Mouse (Mus musculus) mouse embryonic stem cell (cell line): ENCODE results near the gene Cdk5rap1.

Experiments used
- in situ Hi-C, 2 experiments: fragments of 300-500 bp; cut with MboI; formaldehyde crosslinking; loops; 1 replicate in 1 of 2; 3 replicates in 1 of 2; pipeline ENCODE4 v1.14.3; 2019 to 2020; ENCODE audit warnings: low sequenced_read_pairs in 2 of 2, low pct_unique_long_range_greater_than_20kb in 1 of 2, mixed read lengths in 1 of 2; ENCODE audit not compliant: unreplicated experiment in 1 of 2

The Cdk5rap1 gene

DNA sequence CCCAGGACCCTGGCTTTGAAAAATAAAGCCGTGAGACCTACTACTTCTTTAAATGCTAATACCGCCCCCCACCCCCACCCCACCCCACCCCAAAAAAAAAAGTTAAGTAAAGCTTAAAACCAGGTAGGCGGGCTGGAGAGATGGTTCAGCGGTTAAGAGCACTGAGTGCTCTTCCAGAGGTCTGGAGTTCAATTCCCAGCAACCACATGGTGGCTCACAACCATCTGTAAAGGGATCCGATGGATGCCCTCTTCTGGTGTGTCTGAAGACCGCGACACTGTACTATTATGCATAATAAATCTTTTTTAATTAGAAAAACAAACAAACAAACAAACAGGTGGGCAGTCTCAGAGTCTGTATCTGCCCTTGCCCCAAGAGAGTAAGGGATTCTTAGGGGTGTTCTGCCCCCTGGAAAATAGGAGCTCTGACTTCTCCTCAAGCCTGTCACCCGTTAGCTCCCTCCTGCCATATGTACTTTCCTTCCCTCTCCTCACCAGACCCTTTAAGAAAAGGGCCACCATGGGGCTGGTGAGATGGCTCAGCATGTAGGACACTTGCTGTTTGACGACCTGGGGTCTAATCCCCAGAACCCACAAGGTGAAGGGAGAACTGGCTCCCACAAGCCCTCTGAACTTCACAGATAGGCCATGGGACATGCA is at the start of gene Cdk5rap1:
TSS of gene Cdk5rap1 (minus strand) at position 169 of the 659 bp plus-strand sequence.
- in situ Hi-C loops, result loop anchor here in 1 of 2 experiments (10.0 kb wide), 1 partner anchor 168 kb away; no protein-coding TSS in a partner anchor

DNA sequence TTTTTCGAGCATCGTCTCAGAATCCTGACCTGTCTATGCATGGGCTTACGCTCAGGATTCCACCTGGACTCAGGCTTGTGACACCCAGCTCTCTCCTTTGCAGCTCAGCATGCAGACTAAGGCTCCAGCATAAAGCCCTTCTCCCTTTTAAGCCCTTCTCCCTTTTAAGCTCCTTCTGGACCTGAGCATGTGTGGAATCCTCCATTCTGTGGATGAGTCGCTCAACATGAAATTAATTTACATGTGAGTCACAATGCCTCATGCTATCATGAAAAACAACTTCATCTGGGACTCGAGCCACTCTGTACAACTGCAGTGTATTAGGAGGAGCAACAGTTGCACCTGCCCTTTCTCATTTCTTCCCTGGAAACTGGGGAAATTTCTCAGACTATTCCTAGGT is 49.4 kb upstream of the Cdk5rap1 start:
- in situ Hi-C loops, result loop anchor here in 1 of 2 experiments (10.0 kb wide), 1 partner anchor 483 kb away; no protein-coding TSS in a partner anchor

DNA sequence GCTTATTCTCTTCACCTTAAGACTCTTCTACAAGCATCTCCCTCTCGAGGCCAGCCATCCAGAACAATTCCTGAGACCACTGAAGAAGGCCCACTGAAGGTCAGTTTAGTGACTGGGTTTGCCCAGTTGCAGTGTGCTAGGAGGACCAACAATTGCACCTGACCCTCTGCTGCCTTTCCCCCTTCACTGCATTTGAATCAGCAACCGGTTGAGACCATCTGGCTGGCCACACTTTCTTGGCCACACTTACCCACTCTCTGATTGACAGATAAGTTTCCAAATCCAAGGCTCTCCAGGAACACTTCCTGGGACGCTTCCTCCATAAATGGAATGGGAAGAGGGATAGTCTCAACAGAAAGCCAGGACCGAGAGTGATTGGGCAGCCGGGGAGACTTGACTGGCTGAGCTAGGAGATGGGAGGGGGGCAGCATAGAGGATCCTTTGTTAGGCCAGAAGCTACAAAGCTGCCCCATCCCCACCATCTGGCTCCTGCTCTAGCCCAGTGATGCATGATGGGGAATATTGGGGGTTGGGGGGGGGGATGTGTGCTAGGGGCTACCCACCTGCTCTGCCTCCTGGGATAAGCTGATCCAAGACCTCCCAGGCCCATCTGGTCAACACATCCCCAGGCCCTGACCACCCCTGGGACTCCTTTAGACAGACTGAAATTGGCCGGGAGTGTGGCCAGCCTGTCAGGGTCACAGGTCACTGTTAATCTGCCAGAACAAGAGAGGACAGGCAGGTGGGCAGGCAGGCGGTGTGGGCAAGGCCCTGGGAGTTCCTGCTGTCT is 48.3 kb upstream of the Cdk5rap1 start:
- in situ Hi-C loops, result loop anchor here in 1 of 2 experiments (10.0 kb wide), 1 partner anchor 484 kb away; no protein-coding TSS in a partner anchor

DNA sequence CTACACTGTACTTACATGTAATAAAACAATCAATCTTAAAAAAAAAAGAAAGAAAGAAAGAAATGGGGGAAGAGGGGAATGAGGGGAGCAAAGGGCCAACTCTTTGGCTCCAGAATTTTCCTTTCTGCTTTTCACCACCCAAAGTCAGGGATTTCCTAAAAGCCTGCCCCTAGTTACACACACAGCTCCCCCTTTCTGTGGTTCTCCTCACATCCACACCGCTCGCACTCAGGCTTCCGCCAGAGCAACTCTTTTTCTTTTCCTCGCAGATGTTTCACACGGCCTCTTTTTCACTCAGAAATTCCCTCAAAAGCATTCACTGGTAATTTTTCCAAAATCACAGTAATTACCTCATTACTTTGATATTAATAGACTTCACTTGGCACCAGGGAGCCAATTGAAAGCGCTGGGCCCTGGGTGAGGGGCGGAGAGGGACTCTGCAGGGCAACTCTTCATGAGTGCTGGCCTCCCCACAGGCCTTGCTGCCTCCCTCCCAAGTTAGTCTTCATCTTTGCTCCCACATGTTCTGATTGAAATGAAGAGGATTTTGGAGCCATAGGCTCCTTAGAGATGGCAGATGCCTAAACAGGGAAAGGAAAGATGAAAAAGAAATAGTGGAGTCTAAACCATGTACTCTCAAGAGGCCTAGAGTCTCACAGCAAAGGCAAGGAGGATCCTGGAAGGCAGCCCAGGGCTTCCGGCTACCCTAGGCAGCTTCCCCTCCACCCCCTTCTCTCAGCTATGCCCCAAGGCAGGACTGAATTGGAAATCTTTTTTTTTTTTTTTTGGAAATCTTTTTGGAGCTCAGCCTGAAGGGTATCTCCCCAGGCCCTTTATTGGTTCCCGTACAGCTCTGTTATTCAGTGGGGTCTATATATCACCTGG is 47.1 kb upstream of the Cdk5rap1 start:
- in situ Hi-C loops, result loop anchor here (10.0 kb wide), 3 partner anchors 125 to 485 kb away; partner anchors contain the start of gene 1700003F12Rik (in 2 of the 2)

DNA sequence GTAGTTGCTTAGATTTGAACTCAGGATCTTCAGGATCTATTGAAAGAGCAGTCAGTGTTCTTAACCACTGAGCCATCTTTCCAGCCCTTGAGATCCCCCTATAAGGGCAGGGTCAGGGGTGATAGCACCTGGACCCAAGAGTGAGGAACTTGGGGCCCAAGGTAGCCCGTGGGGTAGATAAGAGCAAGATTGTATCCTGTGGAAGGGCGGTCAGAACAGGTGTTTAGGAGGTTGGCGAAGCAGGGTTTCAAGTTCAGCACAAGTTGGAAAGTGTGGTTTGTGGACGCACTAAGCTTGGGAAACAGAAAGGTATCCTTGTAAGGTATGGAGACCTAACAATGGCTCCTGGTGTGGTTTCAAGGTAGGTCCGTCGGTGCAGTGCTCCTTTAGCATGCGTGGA is 45.2 kb upstream of the Cdk5rap1 start:
- in situ Hi-C loops, result loop anchor here (10.0 kb wide), 2 partner anchors 127 to 167 kb away; partner anchors contain the start of gene 1700003F12Rik (in 2 of the 2)

DNA sequence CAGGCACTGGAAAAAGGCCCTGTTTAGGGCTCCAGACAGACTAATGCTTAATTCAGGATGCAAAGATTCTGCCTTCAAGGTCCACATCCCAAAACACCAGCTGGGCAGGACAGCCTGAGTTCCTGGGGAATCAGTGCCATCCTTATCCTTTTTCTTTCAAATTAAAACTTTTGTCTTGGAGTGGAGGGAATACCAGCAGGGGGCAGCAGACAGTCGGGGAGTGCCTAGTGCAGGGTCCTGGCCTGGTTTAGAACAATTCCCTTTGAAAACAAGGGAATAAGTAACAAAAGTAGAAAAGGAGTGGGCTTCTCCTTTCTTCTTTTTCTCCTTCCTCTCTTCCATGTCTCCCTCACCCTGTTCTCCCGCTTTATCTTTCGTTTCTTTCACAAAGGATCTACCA is 44.3 kb upstream of the Cdk5rap1 start:
- in situ Hi-C loops, result loop anchor here (10.0 kb wide), 2 partner anchors 128 to 168 kb away; partner anchors contain the start of gene 1700003F12Rik (in 2 of the 2)

DNA sequence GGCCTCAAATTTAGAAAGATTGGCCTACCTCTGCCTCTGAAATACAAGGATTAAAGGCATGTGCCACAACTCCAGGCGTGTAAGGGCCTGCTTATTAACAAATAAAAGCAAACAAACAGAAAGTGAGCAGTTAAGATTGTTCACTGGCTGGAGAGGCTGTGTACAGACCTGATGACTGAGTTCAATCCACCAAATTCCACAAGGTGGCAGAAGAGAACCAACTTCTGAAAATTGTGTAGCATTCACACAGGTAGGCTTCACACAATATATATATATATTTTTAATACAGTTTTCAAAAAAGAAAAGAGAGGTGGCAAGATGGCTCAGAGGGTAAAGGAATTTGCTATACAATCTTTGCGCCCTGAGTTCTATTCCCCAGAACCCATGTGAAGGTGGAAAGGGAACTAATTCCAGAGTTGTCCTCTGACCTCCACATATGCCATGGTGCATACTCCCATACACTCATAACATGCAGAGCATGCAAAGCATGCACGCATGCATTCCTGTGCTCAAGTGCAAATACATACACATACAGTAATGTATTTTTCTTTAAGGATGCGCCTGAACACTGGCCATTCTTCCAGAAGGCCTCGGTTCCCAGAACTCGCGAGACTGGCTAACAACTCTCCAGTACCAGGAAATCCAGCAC is 39.3 kb upstream of the Cdk5rap1 start:
- in situ Hi-C loops, result loop anchor here (5.0 to 10.0 kb wide), 3 partner anchors 133 to 173 kb away; partner anchors contain the start of gene 1700003F12Rik (in 2 of the 2)

DNA sequence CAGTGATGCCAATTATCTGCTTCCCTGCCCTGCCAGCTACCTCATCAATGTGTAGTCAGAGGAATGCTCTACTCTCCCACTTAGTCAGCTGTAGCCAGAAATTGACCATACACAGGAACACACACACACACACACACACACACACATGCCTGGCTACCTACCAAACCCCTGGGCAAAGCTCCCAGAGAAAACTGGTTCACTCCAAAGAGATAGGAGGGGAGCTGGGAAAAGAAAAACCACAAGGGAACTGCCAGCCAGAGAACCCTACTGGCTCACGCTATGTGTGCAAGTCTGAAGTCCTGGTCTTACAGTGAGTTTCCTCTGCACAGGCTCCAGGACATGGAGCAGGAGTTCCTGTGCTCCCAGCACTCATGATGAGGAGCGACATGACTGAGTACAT is 37.5 kb upstream of the Cdk5rap1 start:
- in situ Hi-C loops, result loop anchor here (5.0 to 10.0 kb wide), 3 partner anchors 134 to 174 kb away; partner anchors contain the start of gene 1700003F12Rik (in 2 of the 2)

DNA sequence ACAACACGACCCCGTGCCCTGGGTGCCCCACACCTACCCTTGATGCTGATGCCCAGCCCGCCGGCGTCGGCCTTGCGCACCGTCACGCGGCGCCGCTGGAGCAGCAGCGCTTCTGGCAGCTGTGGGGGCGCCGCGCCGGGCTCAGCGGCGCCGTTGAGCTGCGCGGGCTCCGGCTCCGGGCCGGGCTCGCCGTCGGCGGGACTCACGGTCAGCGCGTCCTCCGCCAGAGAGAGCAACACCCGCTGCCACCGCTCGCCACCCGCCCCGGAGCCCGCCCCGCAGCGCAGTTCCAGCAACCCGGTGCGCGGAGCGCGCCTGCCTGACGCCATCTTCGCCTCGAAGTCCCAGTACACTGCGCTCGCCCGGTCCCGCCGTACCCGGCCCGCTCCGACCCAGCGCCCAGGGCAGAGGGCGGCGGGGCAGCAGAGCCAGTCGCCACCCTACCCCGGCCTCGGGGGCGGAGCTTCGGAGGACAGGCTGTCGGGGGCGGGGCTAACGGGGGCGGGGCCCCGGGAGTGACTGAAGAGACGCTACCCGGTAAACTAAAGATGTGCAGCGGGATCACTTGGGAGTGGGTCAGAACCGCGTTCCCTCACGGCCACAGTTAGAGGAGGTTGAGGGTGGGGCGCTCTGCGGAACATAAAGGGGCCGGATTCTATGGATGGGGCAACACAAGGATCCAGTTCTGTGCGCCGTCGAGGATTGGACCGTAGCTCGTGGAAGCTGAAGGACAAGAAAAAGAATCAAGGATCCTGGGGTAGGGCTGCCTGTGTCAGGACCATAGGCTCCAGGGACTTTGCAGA is 35.0 kb upstream of the Cdk5rap1 start, which contains the start of gene Snta1:
TSS of gene Snta1 (minus strand) at position 457 of the 803 bp plus-strand sequence.
- in situ Hi-C loops, result no loop called here

DNA sequence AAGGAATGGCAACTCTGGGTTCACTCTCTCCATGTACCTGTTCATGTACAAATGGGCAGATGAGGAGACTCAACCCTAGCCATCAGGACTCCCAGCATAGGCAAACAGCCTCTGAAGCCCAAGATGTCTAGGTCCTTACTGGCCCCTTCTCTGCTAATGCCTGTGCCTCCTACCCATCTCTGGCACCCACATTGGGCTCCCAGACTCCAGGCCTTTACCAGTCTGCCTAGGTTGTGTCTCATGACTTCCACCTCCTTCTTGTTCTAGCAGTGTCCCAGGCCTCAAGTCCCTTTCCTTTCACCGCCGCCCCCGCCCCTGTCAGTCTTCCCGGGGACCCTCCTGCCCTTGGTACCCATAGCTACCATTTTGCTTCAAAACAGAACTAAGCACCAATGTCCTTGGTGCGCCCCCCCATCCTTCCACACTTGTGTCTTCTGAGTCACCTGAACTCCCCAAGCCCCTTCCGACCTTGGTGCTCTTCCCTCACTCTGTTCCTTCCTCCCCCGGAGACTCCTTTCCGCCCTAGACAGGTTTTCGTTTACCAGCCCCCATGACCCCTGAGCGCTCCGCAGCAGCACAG is 34.3 kb upstream of the Cdk5rap1 start:
- in situ Hi-C loops, result no loop called here

DNA sequence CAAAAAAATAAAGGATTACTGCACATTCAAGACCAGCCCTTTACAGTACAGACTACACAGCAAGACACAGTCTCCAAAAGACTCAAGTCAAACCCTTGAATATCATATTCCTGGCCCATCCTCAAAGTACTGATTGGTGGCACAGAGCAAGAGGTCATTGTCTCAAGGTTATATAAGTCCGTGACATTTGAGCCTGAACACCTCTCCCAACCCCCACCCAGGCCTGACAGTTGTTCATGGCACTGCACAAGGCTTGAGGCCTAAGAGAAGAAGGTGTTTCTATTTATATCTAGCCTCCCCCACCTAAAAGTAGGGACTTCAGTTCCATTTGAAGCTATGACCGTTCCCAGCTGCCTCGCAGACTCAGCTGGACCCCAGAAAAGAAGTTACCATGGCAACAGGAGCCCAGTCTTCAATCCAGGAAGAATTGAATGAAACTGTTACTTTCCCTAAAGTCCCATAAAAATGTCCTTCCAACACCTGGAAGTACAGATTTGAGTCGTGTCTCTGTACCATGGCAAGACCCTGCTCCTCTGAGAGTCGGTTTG is 32.7 kb upstream of the Cdk5rap1 start:
- in situ Hi-C loops, result no loop called here

DNA sequence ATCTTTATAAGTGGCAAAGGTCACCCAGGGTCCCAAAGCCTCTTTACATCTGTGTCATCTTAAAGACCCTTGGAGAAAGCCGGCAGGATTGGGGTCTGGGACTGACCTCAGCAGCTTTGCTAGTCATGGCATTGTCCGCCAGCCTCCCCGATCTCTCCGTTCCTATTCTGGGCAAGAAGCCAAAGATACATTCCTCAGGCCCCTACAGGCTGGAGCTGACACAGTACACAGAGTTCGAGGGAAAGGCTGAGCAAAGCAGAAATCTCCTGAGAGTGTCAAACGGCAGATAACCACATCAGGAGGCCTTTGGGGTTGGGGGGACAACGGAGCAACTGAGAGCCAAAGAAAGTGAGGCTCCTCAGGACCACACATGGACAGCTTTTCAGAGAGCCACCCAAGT is 30.0 kb upstream of the Cdk5rap1 start:
- in situ Hi-C loops, result no loop called here

DNA sequence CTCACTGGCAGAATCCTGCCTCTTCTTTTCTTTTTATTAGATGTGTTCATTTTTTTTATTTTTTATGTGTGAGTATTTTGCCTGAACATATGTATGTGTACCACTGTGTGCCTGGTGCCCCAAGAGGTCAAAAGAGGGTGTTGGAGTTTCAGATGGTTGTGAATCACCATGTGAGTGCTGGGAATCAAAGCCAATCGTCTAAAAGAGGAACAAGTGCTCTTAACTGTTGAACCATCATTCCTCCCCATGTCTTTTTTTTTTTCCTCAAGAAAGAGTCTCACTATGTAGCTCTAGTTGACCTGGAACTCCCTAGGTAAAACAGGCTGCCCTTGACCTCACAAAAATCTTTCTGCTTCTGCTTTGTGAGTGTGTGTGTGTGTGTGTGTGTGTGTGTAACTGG is 29.2 kb upstream of the Cdk5rap1 start:
- in situ Hi-C loops, result no loop called here

DNA sequence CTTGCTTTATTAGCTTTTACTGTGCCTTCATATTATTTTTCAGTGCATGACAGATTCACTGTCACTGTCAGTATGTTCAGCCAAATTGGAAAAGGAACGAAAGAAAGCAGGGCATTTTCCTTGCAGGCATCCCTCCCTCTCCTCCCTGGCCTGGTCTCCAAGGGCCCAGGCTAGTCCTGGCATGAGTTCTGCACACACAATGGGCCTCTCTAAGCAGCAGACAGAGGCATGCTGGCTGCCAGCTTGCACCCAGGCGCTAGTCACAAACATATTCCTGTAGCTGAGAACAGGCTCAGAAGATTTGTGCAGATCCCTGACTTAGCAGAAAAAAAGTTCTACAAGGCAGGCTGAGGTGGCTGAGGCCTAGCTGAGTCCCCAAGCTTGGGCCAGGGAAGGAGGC is 26.5 kb upstream of the Cdk5rap1 start:
- in situ Hi-C loops, result no loop called here

DNA sequence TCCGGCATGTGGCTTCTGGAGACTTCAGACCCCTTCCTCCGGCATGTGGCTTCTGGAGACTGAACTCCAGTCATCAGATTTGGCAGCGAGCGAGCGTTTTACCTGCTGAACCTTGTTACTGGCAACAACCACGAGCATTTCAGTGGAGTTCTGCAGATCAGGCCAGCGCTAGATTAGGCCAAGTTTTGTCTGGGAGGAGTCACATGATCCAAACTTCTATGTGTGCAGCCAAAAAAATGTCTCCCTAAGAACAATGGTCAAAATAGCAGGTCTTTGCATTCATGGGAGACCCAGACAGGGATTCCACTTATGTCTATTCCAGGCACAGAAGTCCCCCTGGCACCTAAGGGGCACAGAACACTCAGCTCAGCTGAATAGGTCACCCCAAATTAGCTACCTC is 25.5 kb upstream of the Cdk5rap1 start:
- in situ Hi-C loops, result no loop called here

DNA sequence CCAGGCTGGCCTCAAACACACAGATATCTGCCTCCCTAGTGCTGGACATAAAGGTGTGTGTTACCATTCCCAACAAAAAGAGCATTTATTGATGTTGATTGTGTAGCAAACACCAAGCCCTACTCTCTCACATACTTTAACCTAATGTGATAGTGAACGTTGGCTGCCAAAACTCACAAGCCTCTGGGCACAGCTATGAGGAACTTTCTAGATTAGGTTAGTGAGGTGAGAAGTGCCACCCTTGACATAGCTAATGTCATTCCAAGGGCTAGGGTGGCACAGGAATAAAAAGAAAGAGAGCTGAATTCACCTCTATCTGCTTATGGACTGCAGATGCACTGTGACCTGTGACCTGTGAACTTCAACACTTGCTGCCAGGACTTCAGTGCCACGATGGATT is 23.7 kb upstream of the Cdk5rap1 start:
- in situ Hi-C loops, result no loop called here
